ENCODE assay signal across 8 mouse cellular contexts in the genomic region with DNA sequence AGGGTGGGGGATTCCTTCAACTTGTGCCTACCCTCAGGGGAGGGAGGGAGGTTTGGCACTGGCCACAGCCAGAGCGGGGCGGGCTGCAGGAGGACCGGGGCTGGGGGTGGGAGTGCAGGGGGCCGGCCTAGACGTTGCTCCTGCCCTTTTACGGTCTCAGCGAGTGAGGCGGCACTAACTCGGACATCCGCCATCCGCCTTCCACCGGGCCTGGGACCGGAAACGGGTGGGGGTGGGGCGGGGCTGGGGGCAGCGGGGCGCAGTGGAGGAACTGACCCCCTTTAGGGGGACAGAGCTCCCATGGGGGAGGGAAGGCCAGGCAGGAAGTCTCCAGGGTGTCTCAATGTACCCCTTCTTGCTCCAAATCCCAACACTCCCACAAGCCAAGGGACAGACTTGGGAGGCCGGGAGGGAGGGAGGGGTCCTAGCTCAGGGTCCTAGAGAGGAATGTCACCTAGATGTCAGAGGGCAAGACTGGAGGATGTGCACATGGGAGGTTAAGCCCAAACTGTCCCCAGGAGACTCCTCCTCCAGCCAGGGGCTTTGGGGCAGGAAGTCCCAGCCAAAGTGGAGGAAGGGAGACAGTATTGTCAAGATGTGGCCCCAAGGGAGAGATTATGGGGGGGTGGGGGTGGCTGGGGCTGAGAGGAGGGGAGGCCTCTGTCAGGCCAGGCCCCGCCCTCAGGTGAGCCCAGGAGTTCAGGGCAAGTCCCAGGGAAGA. TPM values are rescaled to one million over a fixed set of nuclear protein-coding genes. Genes with fewer than 3 reads are reported as not detected.
DNase-seq lines count a peak whose midpoint lies in the region; ATAC-seq and TF ChIP-seq lines count a peak whose summit lies in the region.

No protein-coding gene starts in this region.

- peak; percentile 27 for DNase-seq in thymus, adult 2 months
- DNase-seq in thymus, postnatal 10 days (ENCODE audit: low spot score in 2 of 2), result no peak
- peak; percentile 81 for DNase-seq in embryo, embryonic 11 days
- peak; percentile 80 for DNase-seq in lung, postnatal 25 days (ENCODE audit: low spot score)
- DNase-seq in cerebellum, adult 11 months, result no peak

- peak overlapping the region; percentile 90 for H3K4me3 ChIP-seq in thymus, adult 2 months (ENCODE audit: control insufficient read depth, insufficient read depth, low read length)
- peak overlapping the region; percentile 100 for H3K4me3 ChIP-seq in heart, embryonic 13.5 days
- peak overlapping the region; percentile 86 for H3K4me3 ChIP-seq in kidney, embryonic 16.5 days (ENCODE audit: low read length)
- H3K4me3 ChIP-seq in stomach, embryonic 14.5 days (ENCODE audit: low read depth, low read length), result peak overlapping the region; percentile 92

- no peaks in the 10 kb centered on the region for H3K27me3 ChIP-seq in thymus, adult 2 months (ENCODE audit: control insufficient read depth, insufficient read depth, low read length)
- no peaks in the 10 kb centered on the region for H3K27me3 ChIP-seq in heart, embryonic 13.5 days (replicated peaks)
- H3K27me3 ChIP-seq in kidney, embryonic 16.5 days (ENCODE audit: insufficient read depth, low read length), result no peaks in the 10 kb centered on the region
- H3K27me3 ChIP-seq in stomach, embryonic 14.5 days (ENCODE audit: control insufficient read depth, insufficient read depth, low read length), result no peaks in the 10 kb centered on the region

- peaks cover 53% of the 10 kb centered on the region for H3K4me1 ChIP-seq in thymus, adult 2 months (replicated peaks; ENCODE audit: control insufficient read depth, insufficient read depth, low read length)
- H3K4me1 ChIP-seq in heart, embryonic 13.5 days, result peaks cover 56% of the 10 kb centered on the region
- H3K4me1 ChIP-seq in kidney, embryonic 16.5 days (ENCODE audit: insufficient read depth, low read length), result peaks cover 43% of the 10 kb centered on the region
- H3K4me1 ChIP-seq in stomach, embryonic 14.5 days (ENCODE audit: control insufficient read depth, insufficient read depth, low read length), result peaks cover 24% of the 10 kb centered on the region; the same call in 1 of the 2 replicates

- WGBS in thymus, adult 2 months, result 3% methylated on average over 19 of the region's 19 CpGs
- WGBS in heart, embryonic 13.5 days, result under 1% methylated on average over 18 of the region's 19 CpGs
- whole genome bisulfite sequencing in kidney, embryonic 16.5 days, result 0% methylated on average over 18 of the region's 19 CpGs
- under 1% methylated on average over 18 of the region's 19 CpGs for WGBS in stomach, embryonic 14.5 days

- H3K9ac ChIP-seq in heart, embryonic 13.5 days, result peak overlapping the region; percentile 99
- peak overlapping the region; percentile 89 for H3K9ac ChIP-seq in kidney, embryonic 16.5 days (replicated peaks; ENCODE audit: low read length)
- H3K9ac ChIP-seq in stomach, embryonic 14.5 days (replicated peaks; ENCODE audit: low read depth, low read length), result peak overlapping the region; percentile 91

- TF ChIP-seq POLR2A in thymus, adult 2 months (IDR thresholded peaks at IDR 0.05; ENCODE audit: control insufficient read depth, extremely low read depth, insufficient read depth, low read length, poor library complexity), result no peak

- no peak for TF ChIP-seq CTCF in thymus, adult 2 months (IDR thresholded peaks at IDR 0.05; ENCODE audit: borderline replicate concordance, control insufficient read depth, extremely low read depth, insufficient read depth, low read length, poor library complexity)

- H3K36me3 ChIP-seq in thymus, adult 2 months (ENCODE audit: control insufficient read depth, insufficient read depth, low read length), result no peaks in the 10 kb centered on the region
- peaks cover 29% of the 10 kb centered on the region for H3K36me3 ChIP-seq in heart, embryonic 13.5 days
- H3K36me3 ChIP-seq in kidney, embryonic 16.5 days (ENCODE audit: insufficient read depth, low read length), result peaks cover 8% of the 10 kb centered on the region; the same call in 1 of the 2 replicates
- peaks cover 14% of the 10 kb centered on the region for H3K36me3 ChIP-seq in stomach, embryonic 14.5 days (ENCODE audit: control insufficient read depth, insufficient read depth, low read length)

- H3K27ac ChIP-seq in thymus, adult 2 months (ENCODE audit: control insufficient read depth, insufficient read depth, low read length), result peak overlapping the region; percentile 77; the same call in 1 of the 2 replicates
- peak overlapping the region; percentile 98 for H3K27ac ChIP-seq in heart, embryonic 13.5 days (replicated peaks)
- peak overlapping the region; percentile 94 for H3K27ac ChIP-seq in kidney, embryonic 16.5 days (ENCODE audit: low read length)
- H3K27ac ChIP-seq in stomach, embryonic 14.5 days (ENCODE audit: low read length), result peak overlapping the region; percentile 98

- no peaks in the 10 kb centered on the region for H3K9me3 ChIP-seq in heart, embryonic 13.5 days
- H3K9me3 ChIP-seq in kidney, embryonic 16.5 days (ENCODE audit: low read length), result no peaks in the 10 kb centered on the region
- H3K9me3 ChIP-seq in stomach, embryonic 14.5 days (ENCODE audit: control insufficient read depth, low read depth, low read length), result no peaks in the 10 kb centered on the region

- peak; percentile 53 for ATAC-seq in heart, embryonic 13.5 days (ENCODE audit: extremely low read depth, insufficient number of reproducible peaks, low FRiP score, low TSS enrichment)
- ATAC-seq in kidney, embryonic 16.5 days (ENCODE audit: low FRiP score, low TSS enrichment), result peak; percentile 82
- ATAC-seq in stomach, embryonic 14.5 days (ENCODE audit: insufficient number of reproducible peaks, insufficient read depth, low FRiP score, low read depth), result peak; percentile 47; the same call in 1 of the 2 replicates

- H3K4me2 ChIP-seq in heart, embryonic 13.5 days, result peak overlapping the region; percentile 95
- peak overlapping the region; percentile 98 for H3K4me2 ChIP-seq in kidney, embryonic 16.5 days (replicated peaks; ENCODE audit: low read depth, low read length)
- peak overlapping the region; percentile 98 for H3K4me2 ChIP-seq in stomach, embryonic 14.5 days (replicated peaks; ENCODE audit: low read depth, low read length)

RNA-seq across cellular contexts. Expression of a gene that starts 1.7 kb away (rescaled TPM):
- polyA plus RNA-seq in thymus, adult 2 months (2012; rRNA removed), result 325 and 327 TPM in 2 replicates
- polyA plus RNA-seq in heart, embryonic 13.5 days (2015; fragmentation: Nextera tagmentation; extraction: Ambion mirVana), result 81.2 and 81.7 TPM in 2 replicates
- polyA plus RNA-seq in kidney, embryonic 16.5 days (2015; fragmentation: Nextera tagmentation; extraction: Ambion mirVana), result 81.0 and 86.9 TPM in 2 replicates
- 48.1 and 64.9 TPM in 2 replicates for polyA plus RNA-seq in stomach, embryonic 14.5 days (2014; fragmentation: Nextera tagmentation; extraction: Ambion mirVana)

RNA-seq across cellular contexts. Expression of a gene that starts 10.0 kb away (rescaled TPM):
- 0.57 and 0.63 TPM in 2 replicates for polyA plus RNA-seq in thymus, adult 2 months (2012; rRNA removed)
- polyA plus RNA-seq in heart, embryonic 13.5 days (2015; fragmentation: Nextera tagmentation; extraction: Ambion mirVana), result not detected in 2 replicates
- 0.22 TPM in 1 of 2 replicates, not detected in the other for polyA plus RNA-seq in kidney, embryonic 16.5 days (2015; fragmentation: Nextera tagmentation; extraction: Ambion mirVana)
- 0.15 TPM in 1 of 2 replicates, not detected in the other for polyA plus RNA-seq in stomach, embryonic 14.5 days (2014; fragmentation: Nextera tagmentation; extraction: Ambion mirVana)

RNA-seq across cellular contexts. Expression of a gene that starts 12.5 kb away (rescaled TPM):
- polyA plus RNA-seq in thymus, adult 2 months (2012; rRNA removed), result 3.0 and 19.9 TPM in 2 replicates
- polyA plus RNA-seq in heart, embryonic 13.5 days (2015; fragmentation: Nextera tagmentation; extraction: Ambion mirVana), result 26.1 and 29.3 TPM in 2 replicates
- polyA plus RNA-seq in kidney, embryonic 16.5 days (2015; fragmentation: Nextera tagmentation; extraction: Ambion mirVana), result 8.0 and 9.4 TPM in 2 replicates
- 11.7 and 13.9 TPM in 2 replicates for polyA plus RNA-seq in stomach, embryonic 14.5 days (2014; fragmentation: Nextera tagmentation; extraction: Ambion mirVana)

RNA-seq across cellular contexts. Expression of a gene that starts 40.0 kb away (rescaled TPM):
- 1.8 and 1.9 TPM in 2 replicates for polyA plus RNA-seq in thymus, adult 2 months (2012; rRNA removed)
- 0.14 and 0.16 TPM in 2 replicates for polyA plus RNA-seq in heart, embryonic 13.5 days (2015; fragmentation: Nextera tagmentation; extraction: Ambion mirVana)
- polyA plus RNA-seq in kidney, embryonic 16.5 days (2015; fragmentation: Nextera tagmentation; extraction: Ambion mirVana), result 0.17 and 0.22 TPM in 2 replicates
- polyA plus RNA-seq in stomach, embryonic 14.5 days (2014; fragmentation: Nextera tagmentation; extraction: Ambion mirVana), result 0.07 TPM in 1 of 2 replicates, not detected in the other

RNA-seq across cellular contexts. Expression of a gene that starts 41.7 kb away (rescaled TPM):
- polyA plus RNA-seq in thymus, adult 2 months (2012; rRNA removed), result 46.5 and 46.7 TPM in 2 replicates
- 35.2 and 38.4 TPM in 2 replicates for polyA plus RNA-seq in heart, embryonic 13.5 days (2015; fragmentation: Nextera tagmentation; extraction: Ambion mirVana)
- 42.9 and 44.6 TPM in 2 replicates for polyA plus RNA-seq in kidney, embryonic 16.5 days (2015; fragmentation: Nextera tagmentation; extraction: Ambion mirVana)
- polyA plus RNA-seq in stomach, embryonic 14.5 days (2014; fragmentation: Nextera tagmentation; extraction: Ambion mirVana), result 37.1 and 42.9 TPM in 2 replicates

Comparison
In these comparisons a context has a peak if more than half of its experiments do, and no peak if none do; other contexts are left out.
1. DNase-seq: peak in thymus, adult 2 months (single experiment), embryo, embryonic 11 days (single experiment) and lung, postnatal 25 days (single experiment); none in thymus, postnatal 10 days (0 of 2) and cerebellum, adult 11 months (single experiment).
2. Peak in every context shown above with its lines, with median percentiles within 50 percentile points of each other: H3K27ac ChIP-seq, H3K4me3 ChIP-seq, ATAC-seq, H3K4me2 ChIP-seq and H3K9ac ChIP-seq.